Mouse (Mus musculus) thymus, postnatal 14 days (tissue): ENCODE measurements around the gene Pou2f3.
A peak's percentile ranks its signal among the peaks of the same experiment; 100 is the strongest.

Source experiments
- DNase-seq: peaks from one replicate; pipeline ENCODE4 v3.0.0; 2021

Gene Pou2f3

DNA sequence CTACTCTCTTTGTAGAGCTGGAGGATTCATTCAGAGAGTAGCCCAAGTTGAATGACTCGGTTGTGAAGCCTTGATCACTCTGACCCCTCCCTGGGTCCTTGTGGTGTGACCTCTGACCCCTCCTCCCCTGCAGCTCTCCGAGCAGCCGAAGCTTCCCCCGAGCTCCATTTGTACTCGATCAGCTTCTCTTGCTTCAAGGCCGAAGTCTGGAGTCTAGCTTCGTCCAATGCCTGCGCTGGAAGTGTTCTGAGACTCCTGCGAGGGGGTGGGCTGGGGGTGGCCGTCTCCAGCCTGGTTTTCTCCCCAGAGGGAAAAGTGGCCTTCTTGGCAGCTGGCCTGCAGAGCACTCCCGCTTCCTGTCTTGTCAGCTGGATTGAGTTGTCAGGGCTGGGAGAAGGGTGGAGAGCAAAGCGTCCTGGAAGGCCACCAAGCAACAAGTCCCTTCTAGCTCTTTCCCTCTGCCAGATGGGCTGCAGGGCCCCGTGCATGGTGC lies at the start of gene Pou2f3:
Gene Pou2f3 (minus strand): TSS at position 180 of the 493 bp plus-strand sequence.
- no peak for DNase-seq

DNA sequence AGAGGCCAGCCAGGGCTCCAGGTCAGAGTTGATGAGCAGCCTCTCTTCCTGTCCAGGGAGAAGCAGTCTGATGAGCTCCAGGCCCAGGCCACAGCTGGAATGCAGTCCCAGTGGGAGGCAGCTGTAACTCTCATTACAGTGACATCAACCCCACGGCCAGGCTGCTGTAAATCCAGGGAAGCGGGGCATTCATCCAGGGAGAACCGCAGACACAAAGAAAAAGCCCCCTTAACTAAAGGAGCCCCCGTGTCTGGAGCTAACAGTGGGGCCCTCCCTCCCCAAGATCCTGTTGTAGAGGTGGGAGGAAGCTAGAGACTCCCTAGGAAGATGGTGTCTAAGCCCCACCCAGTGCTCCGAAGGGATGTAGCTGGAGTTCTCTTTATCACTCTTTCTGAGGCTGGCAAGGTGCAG lies 43.1 kb upstream of the Pou2f3 start:
- DNase-seq = no peak

DNA sequence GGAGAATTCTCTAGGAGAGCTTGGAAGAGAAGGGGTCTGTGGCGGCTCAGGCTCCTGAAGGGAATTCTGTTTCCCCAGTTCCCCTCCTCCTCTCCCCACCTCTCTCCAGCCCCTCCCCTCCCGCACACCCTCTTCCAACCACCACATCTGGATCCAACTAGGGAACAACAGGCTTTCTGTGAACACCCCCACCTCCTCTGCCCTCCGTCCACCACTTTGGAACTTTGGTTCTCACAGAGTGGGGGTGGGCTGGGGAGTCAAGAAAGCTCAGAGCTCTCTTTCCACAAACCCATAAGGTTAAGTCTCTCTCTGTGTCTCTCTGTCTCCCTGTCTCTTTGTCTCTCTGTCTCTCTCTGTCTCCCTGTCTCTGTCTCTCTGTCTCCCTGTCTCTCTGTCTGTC lies 42.6 kb upstream of the Pou2f3 start:
- DNase-seq = no peak

DNA sequence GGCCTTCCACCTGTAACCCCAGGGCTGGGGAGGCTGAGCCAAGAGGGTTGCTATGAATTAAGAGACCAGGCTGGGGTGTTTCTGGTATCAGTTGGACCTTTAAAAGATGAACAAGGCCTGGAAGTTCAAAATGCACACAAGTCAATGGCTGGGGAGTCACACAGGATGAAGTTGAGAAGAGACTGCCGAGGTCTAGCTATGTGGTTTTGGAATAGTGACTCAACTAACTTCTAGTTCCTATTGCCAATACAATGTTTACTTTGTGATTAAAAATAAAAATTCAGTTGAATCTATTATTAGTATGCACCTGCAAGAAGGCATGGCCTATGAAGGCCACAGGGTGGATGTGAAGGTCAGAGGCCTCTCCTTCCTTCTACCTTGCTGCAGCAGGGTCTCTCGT lies 41.6 kb upstream of the Pou2f3 start:
- no peak for DNase-seq

DNA sequence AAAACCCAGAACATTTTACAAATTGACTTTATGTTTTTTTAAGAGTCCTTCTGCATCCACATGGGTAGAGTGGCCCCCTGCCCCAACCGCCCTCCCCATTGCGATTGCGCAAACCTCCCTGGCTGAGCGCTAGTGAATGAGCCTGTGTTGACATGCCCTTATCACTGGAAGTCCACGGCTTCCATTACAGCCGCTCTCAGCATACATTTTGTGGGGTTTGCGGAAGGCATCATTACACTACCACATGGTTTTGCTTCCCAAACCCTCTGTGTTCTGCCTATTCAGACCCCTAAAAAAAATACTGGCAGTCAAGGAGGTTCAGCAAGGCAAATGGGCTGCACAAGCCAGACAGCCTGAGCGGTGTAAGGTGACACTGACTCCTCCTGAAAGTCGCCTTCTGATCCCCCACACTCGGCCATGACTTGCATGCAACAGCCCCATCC lies 36.6 kb upstream of the Pou2f3 start:
- DNase-seq = no peak

DNA sequence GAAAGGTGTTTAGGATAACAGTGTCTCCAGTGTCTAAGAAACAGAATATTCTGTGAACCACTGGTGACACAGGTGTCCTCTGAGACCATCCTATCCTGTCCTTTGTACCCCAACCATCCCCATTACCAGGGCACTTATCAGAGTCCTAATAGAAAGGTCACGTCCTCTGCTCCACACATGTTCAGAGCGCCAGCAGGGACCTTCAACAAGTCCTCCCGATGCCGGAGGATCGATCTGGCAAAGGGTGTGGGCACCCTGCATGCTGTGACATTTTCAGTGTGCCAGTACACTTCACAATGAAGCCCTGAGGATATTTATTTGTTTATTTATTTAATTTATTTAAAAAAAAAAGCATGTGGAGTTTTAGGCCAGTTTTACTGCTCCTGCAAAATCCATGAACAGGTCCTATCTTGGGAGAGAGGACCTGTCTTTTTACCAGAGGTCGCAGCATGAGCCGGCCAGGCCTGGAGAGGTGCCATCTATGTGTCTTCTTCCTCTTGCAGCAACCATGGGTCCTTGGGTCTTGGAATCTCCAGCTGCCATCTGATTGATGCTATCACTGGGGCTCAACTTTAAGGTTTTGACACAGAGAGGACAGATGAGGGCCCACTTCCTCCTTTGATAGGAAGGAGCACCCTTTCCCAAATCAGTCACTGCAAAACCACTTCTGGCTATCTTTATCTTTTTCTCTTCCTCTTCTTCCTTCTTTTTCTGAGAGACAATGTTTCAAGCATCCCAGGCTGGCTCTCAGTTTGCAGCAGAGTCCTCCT lies 35.8 kb upstream of the Pou2f3 start:
- DNase-seq = no peak

DNA sequence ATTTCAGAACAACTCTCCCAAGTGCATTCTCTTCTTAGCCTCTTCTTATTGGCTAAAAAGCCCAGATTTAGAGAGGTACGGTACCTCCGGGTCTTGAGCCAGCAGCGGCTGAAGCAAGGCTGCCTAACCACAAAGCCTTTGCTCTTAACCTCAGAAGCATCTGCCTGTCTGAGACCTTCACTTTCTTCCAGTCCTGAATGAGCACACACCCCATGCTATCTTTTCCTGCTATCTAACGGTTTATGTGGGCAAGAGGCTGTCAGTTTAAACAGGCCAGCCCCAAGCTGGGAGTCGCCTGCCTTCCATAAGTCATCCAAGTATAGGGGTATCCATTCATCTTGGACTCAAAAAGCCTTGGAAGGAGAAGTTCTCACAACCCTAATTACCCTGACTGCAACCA lies 32.3 kb upstream of the Pou2f3 start:
- DNase-seq = peak; percentile 21

DNA sequence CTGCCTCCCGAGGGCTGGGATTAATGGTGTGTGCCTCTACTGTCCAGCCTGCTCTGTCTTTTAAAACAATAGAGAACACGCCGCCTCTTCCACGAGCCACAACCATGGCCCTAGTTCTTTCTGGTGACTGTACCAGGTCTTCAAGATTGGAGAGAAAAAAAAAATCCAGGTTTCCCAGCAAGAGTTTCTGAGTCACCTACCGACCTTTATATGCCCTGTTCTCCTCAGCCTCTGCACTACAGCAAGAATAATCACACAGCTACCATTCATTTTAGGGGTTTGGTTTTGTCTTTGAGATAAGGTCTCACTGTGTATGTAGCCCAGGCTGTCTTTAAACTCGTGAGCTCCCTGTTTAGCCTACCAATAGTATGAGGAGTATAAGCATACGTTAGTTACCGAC lies 31.8 kb upstream of the Pou2f3 start:
- DNase-seq = no peak

DNA sequence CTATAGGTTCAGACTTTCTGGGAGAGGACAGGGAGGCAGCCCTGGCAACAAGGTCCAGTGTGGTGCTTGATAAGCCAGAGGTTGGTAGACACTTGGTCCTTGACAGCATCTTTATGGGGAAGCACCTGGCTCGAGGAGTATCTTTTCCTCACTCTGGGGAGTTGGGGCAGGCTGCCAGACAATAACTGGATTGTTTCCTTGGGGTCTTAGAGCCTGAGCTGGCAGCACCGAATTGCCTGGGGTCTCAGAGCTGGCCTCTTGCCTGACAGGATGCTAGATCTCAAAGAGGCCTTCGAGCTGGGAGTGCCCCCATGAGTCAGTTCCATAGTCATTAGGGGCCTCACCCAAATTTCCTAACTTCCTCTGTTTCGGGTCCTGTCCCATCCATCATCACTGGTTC lies 31.1 kb upstream of the Pou2f3 start:
- no peak for DNase-seq

DNA sequence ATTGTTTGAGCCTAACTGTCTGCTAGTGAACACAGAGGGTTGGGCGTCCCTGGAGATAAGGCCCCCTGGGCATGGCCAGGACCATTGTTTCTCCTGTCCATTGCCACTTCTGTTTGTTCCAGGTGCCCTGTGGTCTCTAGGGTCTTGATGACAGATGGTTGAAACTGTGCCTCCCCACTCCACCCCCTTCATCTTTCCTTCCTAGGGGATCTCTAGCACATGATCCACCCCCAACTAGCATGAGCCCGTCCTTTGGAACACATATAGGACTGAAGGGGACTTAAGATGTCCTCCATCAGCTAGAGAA lies 30.4 kb upstream of the Pou2f3 start:
- DNase-seq = no peak

DNA sequence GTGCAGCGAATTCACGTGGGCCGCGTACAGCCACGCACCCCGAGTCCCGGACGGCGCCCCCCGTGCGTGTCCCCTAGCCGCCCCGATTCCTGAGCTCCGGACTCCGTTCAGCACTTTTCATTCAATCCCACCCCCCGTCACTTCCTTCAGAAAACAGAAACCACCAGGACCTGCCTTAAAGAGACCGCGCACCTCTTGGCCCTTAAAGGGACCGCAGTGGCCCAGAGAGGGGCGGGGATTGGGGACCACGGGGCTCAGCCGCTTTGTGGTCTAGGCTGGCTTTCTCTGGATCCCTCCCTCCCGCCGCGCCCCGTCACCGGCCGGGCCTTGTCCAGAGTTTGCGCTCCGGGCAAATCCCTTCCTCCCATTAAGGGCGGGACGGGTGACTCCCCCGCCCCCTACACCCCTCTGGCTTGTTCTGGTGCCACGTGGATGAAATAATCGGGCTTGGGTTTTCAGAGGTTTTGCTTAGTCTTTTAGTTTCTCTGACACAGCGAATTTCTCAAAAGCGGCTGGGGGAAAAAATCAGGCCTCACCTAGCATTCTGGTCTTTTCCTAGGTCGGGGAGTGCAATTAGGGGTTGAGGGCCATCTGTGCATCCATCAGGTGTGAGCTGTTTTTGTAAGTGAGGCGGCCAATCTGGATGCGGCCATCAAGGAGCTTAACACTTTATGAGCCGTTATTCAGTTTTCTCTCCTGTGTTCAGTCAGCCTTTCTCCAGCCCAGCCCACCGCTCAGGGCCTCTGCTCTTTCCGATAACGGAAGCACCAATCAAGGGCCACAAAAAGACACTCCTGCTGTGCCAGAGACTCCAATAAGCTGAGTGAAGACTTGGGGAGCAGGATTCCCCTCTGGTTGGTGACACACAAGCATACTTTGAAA lies 29.8 kb upstream of the Pou2f3 start, which contains the start of gene Oaf:
Gene Oaf (minus strand): TSS at position 200 of the 882 bp plus-strand sequence.
- DNase-seq = peak; percentile 45

DNA sequence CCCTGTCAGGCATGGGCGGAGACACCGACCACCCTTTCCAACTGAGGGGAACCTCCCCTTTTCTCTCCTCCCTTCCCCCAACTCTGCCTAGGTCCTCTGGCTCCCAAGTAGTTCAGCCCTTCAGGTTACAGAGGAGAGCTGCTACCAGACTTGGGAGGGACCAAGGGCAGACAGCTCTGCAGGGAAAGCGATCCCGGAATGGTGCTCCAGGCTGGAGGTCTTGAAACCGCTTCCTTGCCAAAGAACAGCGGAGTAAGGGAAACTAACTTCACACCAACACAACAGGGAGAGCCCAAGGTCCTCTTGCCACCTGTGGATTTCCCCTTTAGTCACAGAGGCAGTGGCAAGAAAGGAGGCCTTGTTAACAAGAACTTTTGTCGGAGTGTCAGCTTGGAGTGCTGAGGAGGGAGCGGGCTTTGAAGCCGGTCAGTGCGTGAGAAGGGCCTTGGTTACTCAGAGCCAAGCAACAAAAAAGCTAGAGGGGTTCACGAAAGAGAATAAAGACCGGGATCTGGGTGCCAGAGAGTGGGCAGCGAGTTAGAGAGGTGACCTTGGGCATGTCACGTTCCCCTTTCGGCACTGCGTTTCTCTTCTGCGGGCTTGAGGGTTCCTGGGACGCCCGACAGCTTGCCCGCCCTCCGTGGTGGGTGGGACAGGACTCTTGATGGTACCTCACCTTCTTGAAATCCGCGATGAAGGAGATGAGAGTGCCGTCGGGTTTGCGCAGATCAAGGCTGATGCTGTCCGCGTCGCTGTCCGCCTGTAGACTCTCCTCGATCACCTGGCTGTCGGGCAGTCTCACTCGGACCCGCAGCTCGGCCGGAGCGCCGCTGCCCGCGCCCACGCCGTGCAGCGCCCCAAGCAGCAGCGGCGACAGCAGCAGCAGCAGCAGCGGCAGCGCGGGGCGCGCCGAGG lies 28.7 kb upstream of the Pou2f3 start:
- DNase-seq = peak; percentile 26

DNA sequence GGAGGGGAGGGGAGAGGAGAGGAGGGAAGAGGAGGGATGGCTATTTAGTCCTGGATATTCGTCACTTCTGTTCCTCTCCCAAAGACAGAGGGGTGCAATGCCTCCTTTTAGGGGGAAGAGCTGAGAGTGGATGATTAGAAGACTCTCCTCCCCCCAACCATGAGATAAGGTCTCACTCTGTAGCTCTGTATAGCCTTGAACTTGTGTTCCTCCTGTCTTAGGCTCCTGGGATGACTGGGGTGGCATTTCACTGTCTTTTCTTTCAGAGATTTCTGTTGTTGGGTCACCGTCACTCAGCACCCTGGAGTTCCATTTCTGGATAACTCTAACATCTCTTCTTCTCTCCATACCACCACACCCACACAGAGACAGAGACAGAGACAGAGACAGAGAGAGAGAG lies 28.0 kb upstream of the Pou2f3 start:
- no peak for DNase-seq

DNA sequence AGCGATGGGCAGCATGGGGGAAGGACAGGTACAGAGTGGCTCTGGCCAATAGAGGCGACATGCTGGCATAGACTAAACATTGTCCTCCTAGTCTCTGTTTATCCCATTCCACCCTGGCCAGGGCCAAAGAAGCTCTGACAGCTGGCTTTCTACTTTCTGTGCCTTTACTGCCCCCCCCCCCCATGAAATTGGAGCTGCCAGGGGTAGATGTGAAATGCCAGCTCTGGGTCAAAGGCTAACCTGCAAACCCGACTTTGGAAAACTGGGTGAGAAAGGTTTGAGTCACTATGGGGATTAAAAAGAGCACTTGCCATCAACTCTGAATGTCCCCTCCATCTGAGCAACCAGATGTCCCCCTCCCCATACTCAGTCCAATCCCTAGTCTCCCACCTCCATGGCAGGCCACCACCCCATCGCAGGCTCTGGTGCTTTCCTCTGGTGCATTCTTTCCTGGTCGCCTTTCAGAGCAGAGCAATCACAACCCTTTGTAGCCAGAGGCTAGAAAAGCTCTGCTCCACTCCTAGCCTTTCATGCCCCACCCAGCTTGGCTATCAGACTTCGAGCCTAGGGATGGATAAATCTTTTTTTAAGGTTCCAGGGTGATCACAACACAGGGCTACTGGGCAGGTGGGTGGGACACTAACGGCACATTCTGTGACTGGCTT lies 27.1 kb upstream of the Pou2f3 start:
- DNase-seq = no peak

DNA sequence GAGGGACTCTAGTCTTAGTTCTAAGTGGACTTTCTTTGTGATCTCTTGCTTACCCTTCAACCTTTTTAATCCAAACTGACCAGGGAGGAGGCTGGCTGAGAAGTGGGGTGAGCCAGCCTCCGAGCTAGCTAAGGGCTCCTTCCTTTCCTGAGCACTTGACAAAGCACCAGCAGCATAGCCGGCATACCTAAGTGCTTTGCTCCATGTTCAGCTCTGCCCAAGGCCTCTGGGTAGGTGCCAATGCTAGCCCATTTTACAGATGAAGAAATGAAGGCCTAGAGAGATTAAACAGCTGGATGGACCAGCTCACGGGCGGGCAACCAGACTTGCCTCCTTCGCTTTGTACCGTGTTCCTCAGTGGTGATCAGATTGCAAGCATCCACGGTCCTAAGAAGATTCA lies 26.4 kb upstream of the Pou2f3 start:
- DNase-seq = no peak

DNA sequence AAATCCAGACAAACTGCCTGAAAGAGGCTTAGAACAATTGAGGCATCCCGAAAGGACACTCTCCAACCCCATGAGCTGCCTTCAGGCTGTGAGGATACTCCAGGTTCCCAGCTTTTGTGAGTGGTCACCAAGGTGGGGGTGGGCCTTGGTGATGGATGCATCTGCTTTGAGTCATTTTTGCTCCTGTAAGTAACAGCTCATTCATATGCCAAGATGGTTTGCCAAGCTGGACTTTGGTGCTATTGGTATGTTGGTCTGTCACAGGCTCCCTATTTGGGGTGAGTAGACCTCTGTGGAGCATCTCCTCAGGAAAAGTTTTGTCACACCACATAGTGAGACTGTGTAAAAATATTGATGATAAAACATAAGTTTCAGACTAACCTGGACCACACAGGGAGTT lies 25.9 kb upstream of the Pou2f3 start:
- no peak for DNase-seq

DNA sequence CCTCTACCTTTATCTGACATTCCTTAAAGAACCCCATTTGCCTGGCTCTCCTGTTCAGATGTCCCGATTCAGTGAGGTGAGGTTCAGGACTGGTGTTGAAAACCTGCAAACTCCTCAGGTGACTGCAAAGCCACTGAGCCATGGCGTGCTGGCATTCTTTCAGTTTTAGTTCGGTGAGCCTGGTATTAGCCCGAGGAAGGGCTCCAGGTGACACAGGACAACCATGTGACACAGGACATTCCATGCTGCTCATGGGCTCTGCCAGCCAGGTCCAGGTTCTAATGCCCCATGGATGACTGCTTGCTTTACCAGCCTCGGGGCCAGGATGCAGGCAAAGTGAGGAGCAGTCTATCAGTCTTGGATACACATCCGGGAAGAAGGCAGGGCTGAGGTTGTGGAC lies 25.2 kb upstream of the Pou2f3 start:
- no peak for DNase-seq

DNA sequence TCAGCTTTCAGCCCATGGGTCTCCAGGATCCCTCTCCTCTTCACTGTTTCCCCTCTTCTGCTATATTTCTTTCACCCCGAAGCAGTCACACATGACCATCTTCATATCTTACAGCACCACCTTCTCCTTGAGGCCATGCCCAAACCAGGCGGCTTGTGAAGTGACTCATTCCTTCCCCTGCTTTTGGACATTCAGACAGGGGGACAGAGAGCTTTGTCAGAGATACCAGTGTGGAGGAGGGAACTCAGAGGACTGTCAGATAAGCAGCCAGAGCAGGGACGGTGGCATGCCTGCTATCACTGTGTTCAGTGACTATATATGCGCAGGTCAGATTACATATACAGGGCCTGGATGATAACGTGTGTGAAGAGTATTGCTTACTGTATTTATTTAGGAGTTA lies 24.3 kb upstream of the Pou2f3 start:
- DNase-seq = no peak

DNA sequence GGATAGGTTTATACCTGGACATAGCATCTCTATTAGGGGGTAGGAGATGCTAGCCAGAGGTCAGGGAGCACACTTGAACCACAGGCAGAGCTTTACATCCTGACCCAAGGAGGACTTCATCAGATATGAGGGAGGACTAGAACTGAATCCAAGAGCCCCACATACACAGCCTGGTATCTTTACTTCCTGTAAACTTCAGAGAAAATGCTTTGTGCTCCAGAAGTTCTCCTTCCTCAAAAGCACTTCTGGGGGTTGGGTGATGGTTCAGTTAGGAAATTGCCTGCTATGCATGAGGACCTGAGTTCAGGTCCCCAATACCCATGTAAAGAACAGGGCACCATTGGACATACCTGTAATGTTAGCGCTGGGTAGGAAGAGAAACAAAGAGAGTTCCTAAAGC lies 23.3 kb upstream of the Pou2f3 start:
- DNase-seq = no peak

DNA sequence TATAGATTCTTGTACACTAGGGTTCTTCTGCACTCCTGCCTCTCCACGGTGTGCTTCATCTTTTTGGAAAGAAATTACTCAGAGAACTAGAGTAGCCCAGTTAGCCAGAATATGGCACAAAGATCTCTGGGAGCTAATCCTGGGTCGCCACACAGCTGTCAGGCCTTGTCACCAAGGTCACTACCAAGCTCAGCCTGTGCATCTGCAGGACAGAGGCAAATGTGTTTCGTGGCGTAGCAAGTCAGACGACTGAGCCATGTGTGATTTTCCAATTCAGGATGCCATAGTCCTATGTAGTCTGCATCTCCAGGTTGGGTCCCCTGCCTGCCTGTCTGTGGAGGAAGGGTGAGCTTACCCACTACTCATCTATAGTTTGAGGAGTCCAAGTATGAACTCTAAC lies 22.9 kb upstream of the Pou2f3 start:
- no peak for DNase-seq

DNA sequence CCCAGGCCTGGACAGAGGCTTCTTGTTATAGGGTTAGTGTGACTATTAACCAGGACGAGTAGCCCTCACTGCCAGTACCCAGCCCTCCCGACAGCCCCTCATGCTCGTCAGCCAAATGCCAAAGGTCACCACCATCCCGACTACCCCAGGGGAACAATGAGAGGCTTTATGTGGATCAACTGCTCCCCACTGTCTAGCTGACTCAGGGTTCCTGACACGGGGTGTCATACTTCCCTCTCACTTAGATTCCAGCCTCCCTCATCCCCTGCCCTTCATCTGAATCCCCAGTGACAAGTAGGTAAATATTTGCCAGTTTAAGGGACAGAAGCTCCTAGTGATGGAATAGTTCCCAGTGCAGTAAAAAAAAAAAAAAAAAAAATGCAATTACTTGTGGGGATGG lies 22.1 kb upstream of the Pou2f3 start:
- no peak for DNase-seq

DNA sequence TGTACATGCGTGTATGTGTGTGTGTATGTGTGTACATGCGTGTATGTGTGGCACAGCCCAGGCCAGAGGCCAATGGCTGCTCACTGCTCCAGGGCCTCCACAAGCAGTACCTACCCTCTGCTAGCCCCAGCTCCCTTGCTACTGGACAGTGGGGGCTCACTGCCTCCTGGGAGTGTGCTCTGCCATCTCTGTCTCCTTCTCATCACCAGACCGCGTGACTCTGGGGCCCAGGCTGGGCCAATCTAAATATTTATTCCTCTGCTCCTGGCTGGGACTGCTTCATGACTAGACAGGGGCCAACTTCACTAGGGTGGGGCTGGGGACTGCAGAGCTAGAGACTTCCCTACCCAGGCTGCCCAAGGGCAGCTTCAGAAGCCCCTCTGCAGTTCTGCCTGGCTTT lies 21.6 kb upstream of the Pou2f3 start:
- no peak for DNase-seq

DNA sequence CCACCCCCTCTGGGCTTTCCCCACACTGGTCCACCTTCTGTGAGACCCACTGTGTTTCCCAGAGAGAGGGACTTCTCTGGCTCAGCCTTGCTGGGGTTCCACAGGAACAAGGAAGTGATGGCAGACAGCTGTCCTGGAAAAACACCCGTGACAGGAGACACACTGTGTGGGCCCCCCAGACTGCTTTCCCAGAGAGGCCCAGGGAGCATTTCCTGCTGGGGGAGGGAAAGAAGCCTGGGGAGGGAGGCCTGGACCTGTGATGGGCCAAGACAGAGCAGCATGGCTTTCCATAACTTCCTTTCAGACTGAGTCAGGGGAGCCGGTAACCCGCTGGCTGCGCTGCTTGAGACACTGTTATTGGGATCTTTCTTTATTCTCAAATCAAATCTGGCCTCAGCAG lies 20.7 kb upstream of the Pou2f3 start:
- no peak for DNase-seq
